Mouse (Mus musculus) G1E (cell line): ENCODE data around the gene Ikzf4.

Experiments used
- CTCF ChIP-seq: IDR thresholded peaks from 2 replicates; pipeline ENCODE4 v1.5.1; 2012; ENCODE audit warnings: low read depth, low read length, inconsistent platforms, mixed read lengths
- GATA1 ChIP-seq: IDR thresholded peaks from 2 replicates; pipeline ENCODE4 v1.6.1; 2012; ENCODE audit warnings: borderline replicate concordance, low read length, inconsistent platforms, mixed read lengths

- TF ChIP-seq CTCF (no peak), GATA1 (no peak)
Observed at GRCm38 (mm10) chr10:128645111-128646011, at the start of gene Ikzf4.
